Mouse (Mus musculus) heart, embryonic 10.5 days (tissue): ENCODE measurements around the gene 2810408A11Rik. TPM values are rescaled to one million over a fixed set of nuclear protein-coding genes. Genes with fewer than 3 reads are reported as not detected.
"Not testable (repeated sequence)": the region's sequence is repeated elsewhere in the genome, so short reads cannot be mapped to it uniquely, and the experiment has no call there.

Experiments used
- DNase-seq: peaks from one replicate; pipeline ENCODE4 v3.0.0-alpha.2; 2017; ENCODE audit warnings: low spot score
- H3K27ac ChIP-seq: fragments of 300-500 bp; sonication (generic); 2 replicates; pipeline ENCODE4 v1.5.1; 2016; ENCODE audit warnings: mild to moderate bottlenecking
- H3K27me3 ChIP-seq: fragments of 300-500 bp; sonication (generic); 2 replicates; pipeline ENCODE4 v1.6.1; 2016; ENCODE audit warnings: mild to moderate bottlenecking; ENCODE audit not compliant: poor library complexity, insufficient read depth, severe bottlenecking
- H3K36me3 ChIP-seq: fragments of 300-500 bp; sonication (generic); 2 replicates; pipeline ENCODE4 v1.6.1; 2016; ENCODE audit warnings: mild to moderate bottlenecking, moderate library complexity
- H3K4me1 ChIP-seq: fragments of 300-500 bp; sonication (generic); 2 replicates; pipeline ENCODE4 v1.6.1; 2016; ENCODE audit warnings: mild to moderate bottlenecking
- H3K4me3 ChIP-seq: fragments of 300-500 bp; sonication (generic); 2 replicates; pipeline ENCODE4 v1.5.1; 2016; ENCODE audit warnings: mild to moderate bottlenecking, moderate library complexity
- H3K9me3 ChIP-seq: fragments of 300-500 bp; sonication (generic); 2 replicates; pipeline ENCODE4 v1.6.1; 2016; ENCODE audit warnings: mild to moderate bottlenecking, moderate library complexity
- whole genome bisulfite sequencing: fragments of 180-500 bp; shearing (Covaris S2); methylation state at CpG from one replicate; pipeline ENCODE4 v1.1.7; 2016; 5-methylcytosine and 5-hydroxymethylcytosine counted together
- polyA plus RNA-seq: library from polyadenylated mRNA; unstranded; fragments of >200 nt; fragmentation: Nextera tagmentation; extraction: Ambion mirVana; gene quantifications from 2 replicates; pipeline ENCODE4 v1.2.1, GENCODE M21; 2016

Gene 2810408A11Rik
- polyA plus RNA-seq, 1 experiment from 2014 or later, result 8.7 TPM

DNA sequence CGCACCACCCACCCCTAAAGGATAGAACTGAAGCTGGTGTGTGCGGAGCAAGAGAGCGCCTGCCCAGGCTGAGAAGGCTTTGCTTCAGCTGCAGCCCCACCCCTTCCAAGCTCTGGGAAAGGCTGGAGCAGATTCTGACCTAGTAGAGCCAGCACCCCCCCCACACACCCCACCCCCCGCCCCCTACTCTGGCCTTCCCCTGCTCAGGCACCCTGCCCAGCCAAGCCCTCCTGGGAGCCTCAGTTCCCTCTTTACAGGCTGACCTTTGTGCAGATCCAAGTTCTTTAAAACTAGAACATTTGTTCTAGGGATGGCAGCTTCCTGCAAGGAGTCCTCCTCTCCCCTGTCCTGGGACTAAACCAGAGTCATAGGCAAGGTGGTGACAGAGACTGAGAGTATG, 36.6 kb upstream of the 2810408A11Rik start:
- Histone ChIP-seq H3K27me3 (peaks cover 59% of the 10 kb centered on the region), H3K4me1 (peaks cover 36% of the 10 kb centered on the region), H3K9me3 (no peaks in the 10 kb centered on the region), H3K27ac (peak overlapping the region; percentile 52; the same call in 1 of the 2 replicates), H3K36me3 (peaks cover under 1% of the 10 kb centered on the region; the same call in 1 of the 2 replicates), H3K4me3 (no peak overlapping the region)
- WGBS, result 36% methylated on average over 4 of the region's 4 CpGs
- DNase-seq, result no peak

- H3K4me1 ChIP-seq, result peaks cover 36% of the 10 kb centered on the region
- peaks cover 59% of the 10 kb centered on the region for H3K27me3 ChIP-seq
- H3K36me3 ChIP-seq, result no peaks in the 10 kb centered on the region
- H3K4me3 ChIP-seq, result peak overlapping the region; percentile 77
- no peak for DNase-seq
- H3K27ac ChIP-seq, result peak overlapping the region; percentile 85; the same call in 1 of the 2 replicates
- H3K9me3 ChIP-seq, result no peaks in the 10 kb centered on the region
- 46% methylated on average over 9 of the region's 9 CpGs for WGBS
Measured at GRCm38 (mm10) chr11:69936714-69937347, 36.0 kb upstream of the 2810408A11Rik start.

DNA sequence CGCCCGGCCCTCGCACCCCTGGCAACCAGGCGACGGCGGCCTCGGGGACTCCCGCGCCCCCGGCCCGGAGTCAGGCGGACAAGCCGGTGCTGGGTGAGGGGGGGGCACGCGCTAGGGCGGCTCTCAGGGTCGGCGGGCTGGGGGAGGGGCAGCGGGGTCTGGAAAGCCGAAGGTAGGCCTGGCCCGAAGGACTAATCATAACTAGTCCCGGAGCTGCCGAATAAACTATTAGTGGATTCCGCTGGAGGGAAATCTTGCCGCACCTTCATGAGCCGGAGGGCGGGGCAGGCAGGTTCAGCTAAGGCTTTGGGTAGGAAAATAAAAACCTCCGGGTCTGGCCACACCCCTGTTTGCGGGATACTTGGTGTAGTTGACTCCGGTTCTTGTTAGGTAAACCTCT, 35.4 kb upstream of the 2810408A11Rik start:
- DNase-seq, result no peak
- 3% methylated on average over 30 of the region's 30 CpGs for WGBS
- H3K27me3 ChIP-seq, result peaks cover 59% of the 10 kb centered on the region

GRCm38 (mm10) chr11:69935137-69935879, 34.5 kb upstream of the 2810408A11Rik start, which contains the start of gene Ybx2:
Gene Ybx2 (plus strand): TSS chr11:69935796.
- DNase-seq, result peak; percentile 92
- Histone ChIP-seq H3K4me3 (peak within 1 kb of the TSS; percentile 77), H3K36me3 (no peaks in the 10 kb centered on the region), H3K9me3 (no peaks in the 10 kb centered on the region), H3K27me3 (peaks cover 55% of the 10 kb centered on the region), H3K27ac (peak within 1 kb of the TSS; percentile 85), H3K4me1 (peaks cover 36% of the 10 kb centered on the region)
- WGBS, result 1% methylated on average over 62 of the region's 62 CpGs

More for the DNA sequence above, 35.4 kb upstream of the 2810408A11Rik start:
- Histone ChIP-seq H3K27ac (peak overlapping the region; percentile 85), H3K36me3 (no peaks in the 10 kb centered on the region), H3K4me1 (peaks cover 36% of the 10 kb centered on the region), H3K4me3 (peak overlapping the region; percentile 77), H3K9me3 (no peaks in the 10 kb centered on the region)

DNA sequence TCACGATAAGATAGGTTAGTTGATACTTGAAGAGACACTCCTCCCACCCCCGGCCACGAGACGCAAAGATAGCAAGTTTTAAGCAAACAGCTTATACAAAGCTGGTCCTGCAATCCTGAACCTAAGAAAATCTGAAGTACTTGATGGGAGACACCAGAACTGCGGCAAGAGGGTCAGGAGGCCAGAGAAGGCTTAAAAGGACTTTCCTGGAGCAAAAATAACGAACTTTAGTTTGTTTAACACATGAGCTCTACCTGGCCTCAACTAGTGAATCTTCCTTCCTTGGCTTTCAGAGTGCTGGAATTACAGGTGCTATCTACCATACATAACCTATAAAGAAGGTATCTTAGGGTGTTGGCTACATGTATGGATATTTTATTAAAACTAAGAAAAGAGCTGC, 33.9 kb upstream of the 2810408A11Rik start:
- H3K27ac ChIP-seq, result no peak overlapping the region
- no peaks in the 10 kb centered on the region for H3K9me3 ChIP-seq
- WGBS, result 20% methylated on average over 6 of the region's 6 CpGs
- H3K27me3 ChIP-seq, result peaks cover 48% of the 10 kb centered on the region
- H3K36me3 ChIP-seq, result no peaks in the 10 kb centered on the region
- no peak for DNase-seq
- H3K4me1 ChIP-seq, result peaks cover 36% of the 10 kb centered on the region
- peak overlapping the region; percentile 77; the same call in 1 of the 2 replicates for H3K4me3 ChIP-seq

DNA sequence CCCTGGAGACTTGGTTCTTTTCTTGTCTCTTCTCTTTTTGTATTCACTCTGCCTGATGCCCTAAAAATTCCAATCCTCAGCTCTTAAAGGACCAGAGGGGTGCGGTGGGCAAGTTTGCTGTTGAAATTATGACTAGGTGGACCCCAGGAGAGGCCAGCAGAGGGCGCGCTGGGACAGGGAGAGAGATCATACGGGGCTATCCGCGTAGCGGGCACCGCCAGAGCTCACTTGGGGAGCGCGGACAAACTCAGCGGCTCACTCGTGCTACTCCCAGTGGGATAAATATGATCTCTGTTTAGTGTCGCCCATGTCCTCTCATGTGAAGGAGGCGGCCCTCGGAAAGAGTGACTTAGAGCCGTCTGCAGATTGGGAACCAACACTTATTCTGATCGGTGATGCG, 33.4 kb upstream of the 2810408A11Rik start:
- H3K4me1 ChIP-seq, result peaks cover 36% of the 10 kb centered on the region
- H3K4me3 ChIP-seq, result peak overlapping the region; percentile 77
- H3K27ac ChIP-seq, result 0 out of 2 replicates have a peak overlapping the region, but pooled peaks have one; percentile 22
- H3K36me3 ChIP-seq, result no peaks in the 10 kb centered on the region
- peak; percentile 95 for DNase-seq
- 1% methylated on average over 18 of the region's 18 CpGs for WGBS
- no peaks in the 10 kb centered on the region for H3K9me3 ChIP-seq
- H3K27me3 ChIP-seq, result peaks cover 43% of the 10 kb centered on the region

- Histone ChIP-seq H3K36me3 (no peaks in the 10 kb centered on the region), H3K9me3 (no peaks in the 10 kb centered on the region), H3K27me3 (peaks cover 32% of the 10 kb centered on the region), H3K27ac (no peak overlapping the region), H3K4me3 (no peak overlapping the region), H3K4me1 (peaks cover 36% of the 10 kb centered on the region)
- DNase-seq, result no peak
- 71% methylated on average over 4 of the region's 4 CpGs for WGBS
Measured at GRCm38 (mm10) chr11:69933066-69933465, 32.3 kb upstream of the 2810408A11Rik start.

DNA sequence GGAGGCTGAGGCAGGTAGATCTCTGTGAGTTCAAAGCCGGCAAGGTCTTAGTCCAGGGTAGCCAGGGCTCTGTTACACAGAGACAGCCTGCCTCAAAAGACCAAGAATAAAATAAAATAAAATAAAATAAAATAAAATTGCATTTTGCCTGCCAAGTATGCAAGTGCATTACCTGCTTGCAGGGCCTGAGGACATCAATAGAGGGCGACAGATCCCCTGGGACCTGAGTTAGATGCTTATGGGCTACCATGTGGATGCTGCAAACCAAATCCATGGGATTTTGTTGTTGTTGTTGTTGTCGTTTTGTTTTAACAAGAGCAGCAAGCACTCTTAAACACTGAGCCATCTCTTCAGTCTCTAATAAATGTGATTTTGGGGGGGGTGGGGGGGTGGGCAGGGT, 31.5 kb upstream of the 2810408A11Rik start:
- no peak overlapping the region for H3K27ac ChIP-seq
- H3K4me1 ChIP-seq, result peaks cover 28% of the 10 kb centered on the region
- H3K9me3 ChIP-seq, result no peaks in the 10 kb centered on the region
- DNase-seq, result no peak
- peaks cover 24% of the 10 kb centered on the region for H3K27me3 ChIP-seq
- no peak overlapping the region for H3K4me3 ChIP-seq
- WGBS, result 38% methylated on average over 3 of the region's 3 CpGs
- no peaks in the 10 kb centered on the region for H3K36me3 ChIP-seq

- Histone ChIP-seq H3K27me3 (peaks cover 19% of the 10 kb centered on the region), H3K27ac (no peak overlapping the region), H3K4me3 (no peak overlapping the region), H3K9me3 (no peaks in the 10 kb centered on the region), H3K36me3 (no peaks in the 10 kb centered on the region), H3K4me1 (peaks cover 23% of the 10 kb centered on the region)
- 66% methylated on average over 8 of the region's 8 CpGs for WGBS
- no peak for DNase-seq
Measured at GRCm38 (mm10) chr11:69931769-69932168, 31.0 kb upstream of the 2810408A11Rik start.

DNA sequence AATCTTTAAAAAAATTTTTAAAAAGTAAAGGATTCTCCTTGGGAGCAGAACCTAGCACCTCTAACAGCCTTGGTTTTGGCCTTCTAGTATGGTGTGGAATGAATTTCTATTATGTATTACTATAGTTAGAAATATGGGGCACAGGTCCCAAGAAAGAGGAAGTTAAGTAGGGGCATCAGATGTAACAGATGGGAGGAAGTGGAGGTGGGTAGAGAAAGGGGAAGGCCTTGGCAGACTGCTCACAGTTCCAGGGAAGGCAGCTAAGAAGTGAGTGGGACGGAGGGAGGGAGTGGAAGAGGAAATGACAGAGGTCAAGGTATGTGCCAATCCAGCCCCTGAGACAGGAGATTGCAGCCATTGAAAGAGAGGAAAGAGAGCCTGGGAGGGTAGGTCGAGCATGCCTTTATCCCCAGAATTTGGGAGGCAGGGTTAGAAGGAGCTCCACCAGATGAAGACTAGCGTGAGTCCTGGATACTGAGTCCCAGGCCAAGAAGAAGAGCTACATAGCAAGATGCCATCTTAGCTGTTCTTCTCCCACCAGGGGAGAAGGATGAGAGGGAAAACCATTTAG, 30.3 kb upstream of the 2810408A11Rik start:
- 60% methylated on average over 3 of the region's 3 CpGs for WGBS
- peaks cover 12% of the 10 kb centered on the region for H3K27me3 ChIP-seq
- H3K36me3 ChIP-seq, result no peaks in the 10 kb centered on the region
- no peaks in the 10 kb centered on the region for H3K9me3 ChIP-seq
- H3K27ac ChIP-seq, result no peak overlapping the region
- no peak for DNase-seq
- peaks cover 17% of the 10 kb centered on the region for H3K4me1 ChIP-seq
- no peak overlapping the region for H3K4me3 ChIP-seq

DNA sequence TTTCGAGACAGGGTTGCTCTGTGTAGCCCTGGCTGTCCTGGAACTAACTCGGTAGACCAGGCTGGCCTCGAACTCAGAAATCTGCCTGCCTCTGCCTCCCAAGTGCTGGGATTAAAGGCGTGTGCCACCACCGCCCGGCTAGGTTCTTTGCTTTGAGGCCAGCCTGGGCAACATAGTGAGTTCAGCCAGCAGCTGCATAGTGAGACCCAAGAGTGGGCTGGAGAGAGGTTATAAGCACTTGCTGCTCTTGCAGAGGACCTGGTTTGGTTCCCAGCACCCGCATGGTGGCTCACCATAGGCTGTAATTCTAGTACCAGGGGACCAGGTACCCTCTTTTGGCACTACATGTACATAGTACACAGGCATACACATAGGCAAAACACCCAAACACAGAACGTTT, 29.4 kb upstream of the 2810408A11Rik start:
- not testable (repeated sequence) for H3K4me3 ChIP-seq, H3K36me3 ChIP-seq, H3K27ac ChIP-seq, DNase-seq, H3K9me3 ChIP-seq, H3K4me1 ChIP-seq, H3K27me3 ChIP-seq
- 81% methylated on average over 8 of the region's 8 CpGs for WGBS

GRCm38 (mm10) chr11:69929712-69930111, 28.9 kb upstream of the 2810408A11Rik start:
- Histone ChIP-seq H3K9me3 (no peaks in the 10 kb centered on the region), H3K4me3 (no peak overlapping the region), H3K4me1 (peaks cover 7% of the 10 kb centered on the region; the same call in 1 of the 2 replicates), H3K36me3 (no peaks in the 10 kb centered on the region), H3K27me3 (peaks cover under 1% of the 10 kb centered on the region; the same call in 1 of the 2 replicates), H3K27ac (no peak overlapping the region)
- WGBS, result 19% methylated on average over 4 of the region's 4 CpGs
- DNase-seq, result no peak

- H3K4me1 ChIP-seq, result 0 out of 2 replicates have a peak, but pooled peaks cover under 1% of the 10 kb centered on the region
- DNase-seq, result no peak
- no peak overlapping the region for H3K27ac ChIP-seq
- H3K4me3 ChIP-seq, result no peak overlapping the region
- WGBS, result 92% methylated on average over 2 of the region's 2 CpGs
- no peaks in the 10 kb centered on the region for H3K27me3 ChIP-seq
- H3K9me3 ChIP-seq, result no peaks in the 10 kb centered on the region
- H3K36me3 ChIP-seq, result no peaks in the 10 kb centered on the region
Measured at GRCm38 (mm10) chr11:69927501-69927900, 26.7 kb upstream of the 2810408A11Rik start.
